Mouse (Mus musculus) midbrain, embryonic 14.5 days (tissue): ENCODE measurements at regions not wholly inside any gene's neighbourhood (a gene's known extent, or its start where the extent isn't known, plus 50 kb on each side); places are given as distances from the start of the nearest gene placed in this dataset.
"Not testable (repeated sequence)": the region's sequence is repeated elsewhere in the genome, so short reads cannot be mapped to it uniquely, and the experiment has no call there.

Experiments
- ATAC-seq: fragments of 200-750 bp; cut with Nextera tagmentation; 2 replicates; pipeline ENCODE4 v1.8.0; 2017; ENCODE audit warnings: moderate number of reproducible peaks, moderate library complexity; ENCODE audit not compliant: low FRiP score, low TSS enrichment
- DNase-seq: peaks from one replicate; pipeline ENCODE4 v3.0.0-alpha.2; 2015
- H3K27ac ChIP-seq: fragments of 300-500 bp; sonication (generic); replicated peaks from 2 replicates; pipeline ENCODE4 v1.5.1; 2014; ENCODE audit warnings: mild to moderate bottlenecking, low read depth, low read length, moderate library complexity
- H3K27me3 ChIP-seq: fragments of 300-500 bp; sonication (generic); 2 replicates; pipeline ENCODE4 v1.6.1; 2014; ENCODE audit warnings: low read length, control low read depth, mixed read lengths; ENCODE audit not compliant: control insufficient read depth, insufficient read depth
- H3K36me3 ChIP-seq: fragments of 300-500 bp; sonication (generic); 2 replicates; pipeline ENCODE4 v1.6.1; 2014; ENCODE audit warnings: low read length, control low read depth; ENCODE audit not compliant: control insufficient read depth, insufficient read depth
- H3K4me1 ChIP-seq: fragments of 300-500 bp; sonication (generic); 2 replicates; pipeline ENCODE4 v1.6.1; 2014; ENCODE audit warnings: mild to moderate bottlenecking, antibody characterized with exemption, low read length, control low read depth; ENCODE audit not compliant: control insufficient read depth, insufficient read depth
- H3K4me2 ChIP-seq: fragments of 300-500 bp; sonication (generic); 2 replicates; pipeline ENCODE4 v1.6.1; 2014; ENCODE audit warnings: mild to moderate bottlenecking, low read length, moderate library complexity
- H3K4me3 ChIP-seq: fragments of 300-500 bp; sonication (generic); replicated peaks from 2 replicates; pipeline ENCODE4 v1.5.1; 2014; ENCODE audit warnings: low read depth, low read length
- H3K9ac ChIP-seq: fragments of 300-500 bp; sonication (generic); replicated peaks from 2 replicates; pipeline ENCODE4 v1.6.1; 2014; ENCODE audit warnings: mild to moderate bottlenecking, low read length, moderate library complexity
- H3K9me3 ChIP-seq: fragments of 300-500 bp; sonication (generic); 2 replicates; pipeline ENCODE4 v1.6.1; 2016; ENCODE audit warnings: low read length, control low read depth, mixed read lengths; ENCODE audit not compliant: control insufficient read depth
- WGBS: fragments of 180-500 bp; shearing (Covaris S2); extraction: QIAGEN DNeasy Blood & Tissue Kit; methylation state at CpG from one replicate; pipeline ENCODE4 v1.1.7; 2014; 5-methylcytosine and 5-hydroxymethylcytosine counted together

DNA sequence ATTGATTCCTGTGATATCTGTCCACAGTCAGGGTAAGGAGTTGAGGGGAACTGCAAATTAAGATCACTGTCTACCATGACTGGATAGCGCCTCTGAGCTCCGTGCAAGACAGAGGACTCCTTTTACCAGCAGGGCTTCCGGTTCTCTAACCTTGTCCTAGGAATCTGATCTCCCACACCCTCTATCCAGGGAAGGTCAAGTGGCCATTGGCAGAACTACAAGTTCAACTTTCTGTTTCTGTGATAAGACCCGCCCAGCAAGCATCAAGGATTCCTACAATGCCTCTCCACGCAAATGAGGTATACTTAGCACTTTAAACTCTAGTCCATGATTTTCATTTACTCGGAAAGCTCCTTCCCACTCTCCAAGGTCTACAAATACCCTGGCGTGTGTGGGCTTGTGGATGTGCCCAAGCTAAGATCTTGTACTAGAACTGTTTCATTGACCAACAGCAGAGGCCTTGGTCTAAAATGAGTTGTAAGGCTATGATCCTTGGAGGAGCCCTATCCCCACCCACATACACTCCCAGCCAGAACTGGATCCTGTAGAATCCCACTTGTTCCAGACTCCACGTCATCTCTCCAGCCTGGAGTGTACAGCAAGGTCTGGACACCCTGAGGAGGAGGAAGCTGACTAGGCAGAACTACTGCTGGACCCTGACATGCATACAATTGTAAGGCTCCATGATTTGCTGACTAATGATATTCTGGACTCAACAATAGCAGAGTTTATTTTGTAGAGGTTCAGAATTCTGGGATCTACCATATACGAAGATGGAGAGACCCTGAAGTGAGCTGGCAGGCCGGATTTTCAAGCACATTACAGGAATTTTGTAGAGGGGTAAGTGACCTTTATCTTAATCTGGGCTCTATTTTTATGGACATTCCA is 190.8 kb upstream of the Phyhipl start:
- no peaks in the 10 kb centered on the region for H3K27me3 ChIP-seq
- 92% methylated on average over 10 of the region's 10 CpGs for WGBS
- no peak overlapping the region for H3K4me3 ChIP-seq
- no peak overlapping the region for H3K9ac ChIP-seq
- no peaks in the 10 kb centered on the region for H3K36me3 ChIP-seq
- H3K27ac ChIP-seq: no peak overlapping the region
- no peak for DNase-seq
- H3K4me1 ChIP-seq: no peaks in the 10 kb centered on the region
- no peak for ATAC-seq
- H3K9me3 ChIP-seq: no peaks in the 10 kb centered on the region
- no peak overlapping the region for H3K4me2 ChIP-seq

DNA sequence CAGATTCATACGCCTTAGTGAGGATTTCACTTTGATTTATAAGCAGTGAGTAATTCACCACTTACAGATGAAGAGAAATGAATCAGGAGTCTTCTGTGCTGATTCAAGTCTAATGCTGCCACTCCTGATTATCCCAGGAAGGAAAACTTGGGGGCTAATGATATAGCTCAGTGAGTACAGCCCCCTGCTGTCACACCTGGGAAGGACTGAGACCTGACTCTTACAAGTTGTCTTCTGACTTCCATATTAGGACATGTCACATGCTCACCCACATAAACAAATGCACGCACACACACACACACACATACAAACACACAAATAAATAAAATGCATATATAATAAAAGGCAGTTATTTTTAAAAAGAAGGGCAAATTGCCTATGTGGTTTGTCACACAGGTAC is 188.1 kb upstream of the Phyhipl start:
- Histone ChIP-seq H3K4me3 (no peak overlapping the region), H3K27ac (no peak overlapping the region), H3K4me1 (no peaks in the 10 kb centered on the region), H3K36me3 (no peaks in the 10 kb centered on the region), H3K9me3 (peaks cover 3% of the 10 kb centered on the region; the same call in 1 of the 2 replicates), H3K27me3 (no peaks in the 10 kb centered on the region), H3K4me2 (no peak overlapping the region), H3K9ac (no peak overlapping the region)
- WGBS: 93% methylated on average over 2 of the region's 2 CpGs
- DNase-seq (no peak), ATAC-seq (no peak)

DNA sequence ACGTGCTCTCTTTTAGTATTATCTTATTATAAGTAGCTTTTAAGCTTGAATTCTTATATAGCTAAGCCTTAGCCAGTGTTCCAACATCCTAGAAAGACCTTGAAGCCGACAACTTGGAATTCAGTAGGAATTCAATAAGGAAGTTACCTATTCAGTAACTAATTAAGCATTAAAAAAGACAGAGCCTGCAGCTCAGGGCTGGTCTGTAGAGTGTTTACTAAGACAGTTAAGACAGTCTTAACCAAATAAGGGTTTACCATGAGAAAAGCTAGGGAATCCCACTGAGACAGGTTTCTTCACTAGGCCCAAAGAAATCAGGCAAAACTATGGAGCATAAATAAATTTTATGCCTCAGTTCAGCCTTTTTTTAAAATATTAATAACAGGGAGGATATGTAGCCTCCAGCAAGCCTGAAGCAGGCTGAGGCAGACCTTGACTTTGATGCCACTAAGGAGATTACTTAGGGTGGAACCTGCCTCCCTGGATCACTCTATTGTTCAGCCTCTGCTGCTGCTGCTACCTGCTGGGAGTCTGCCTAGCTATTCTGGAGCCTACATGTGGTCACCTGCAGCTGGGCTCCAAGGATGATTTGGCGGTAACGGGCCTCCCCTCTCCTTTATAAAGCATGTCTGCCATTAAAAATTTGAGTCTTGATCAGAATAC is 186.5 kb upstream of the Phyhipl start:
- H3K9me3 ChIP-seq: peaks cover 10% of the 10 kb centered on the region
- no peak overlapping the region for H3K9ac ChIP-seq
- H3K4me3 ChIP-seq: no peak overlapping the region
- H3K27me3 ChIP-seq: no peaks in the 10 kb centered on the region
- H3K36me3 ChIP-seq: no peaks in the 10 kb centered on the region
- H3K4me2 ChIP-seq: no peak overlapping the region
- ATAC-seq (no peak), DNase-seq (no peak)
- 90% methylated on average over 4 of the region's 4 CpGs for WGBS
- H3K4me1 ChIP-seq: no peaks in the 10 kb centered on the region
- no peak overlapping the region for H3K27ac ChIP-seq

DNA sequence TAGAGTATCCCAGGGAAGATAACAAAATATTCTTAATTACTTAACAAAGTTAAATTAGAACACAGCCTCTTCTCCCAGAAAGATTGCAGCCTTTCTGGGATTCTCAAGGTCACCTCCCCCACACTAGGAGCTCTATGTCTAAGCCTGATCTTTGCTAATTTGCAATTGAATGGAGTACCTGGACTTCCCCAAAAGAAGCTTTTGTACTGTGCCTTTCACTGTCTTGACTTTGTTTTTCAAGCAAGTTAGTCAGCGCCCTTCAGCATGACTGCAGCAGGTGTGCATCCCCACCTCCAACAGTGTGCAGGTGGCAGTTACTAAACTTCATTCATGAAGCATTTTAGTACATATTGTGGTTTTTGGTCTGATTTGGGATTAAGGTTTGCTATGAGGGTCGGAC is 185.4 kb upstream of the Phyhipl start:
- H3K27me3 ChIP-seq, H3K9ac ChIP-seq, H3K4me3 ChIP-seq, H3K36me3 ChIP-seq, DNase-seq, ATAC-seq, H3K4me1 ChIP-seq, H3K4me2 ChIP-seq, H3K9me3 ChIP-seq, H3K27ac ChIP-seq: not testable (repeated sequence)
- 86% methylated on average over 2 of the region's 2 CpGs for WGBS

DNA sequence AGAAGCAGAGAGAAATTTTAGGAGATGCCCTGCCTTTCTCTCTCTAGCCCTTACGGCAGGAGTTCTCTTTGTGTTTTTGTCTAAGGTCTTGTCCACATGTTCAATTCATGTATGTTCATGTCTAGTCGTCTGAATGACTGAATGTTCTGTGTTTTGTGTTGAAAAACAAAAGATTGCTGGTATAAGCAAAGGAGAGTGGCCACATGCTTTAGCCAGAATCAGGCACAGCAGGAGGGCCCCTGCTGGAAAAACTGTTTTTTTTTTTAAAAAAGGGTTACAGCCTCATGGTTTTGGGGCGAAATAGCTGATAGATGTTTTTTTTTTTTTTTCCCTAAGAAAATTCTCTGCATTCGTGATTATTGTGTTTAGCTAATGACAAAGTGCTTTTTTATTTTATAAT is 182.4 kb upstream of the Phyhipl start:
- Histone ChIP-seq H3K27ac (no peak overlapping the region), H3K4me3 (no peak overlapping the region), H3K9me3 (peaks cover 10% of the 10 kb centered on the region), H3K4me2 (no peak overlapping the region), H3K36me3 (no peaks in the 10 kb centered on the region), H3K9ac (no peak overlapping the region), H3K27me3 (no peaks in the 10 kb centered on the region), H3K4me1 (no peaks in the 10 kb centered on the region)
- 86% methylated on average over 4 of the region's 4 CpGs for WGBS
- ATAC-seq (no peak), DNase-seq (no peak)

DNA sequence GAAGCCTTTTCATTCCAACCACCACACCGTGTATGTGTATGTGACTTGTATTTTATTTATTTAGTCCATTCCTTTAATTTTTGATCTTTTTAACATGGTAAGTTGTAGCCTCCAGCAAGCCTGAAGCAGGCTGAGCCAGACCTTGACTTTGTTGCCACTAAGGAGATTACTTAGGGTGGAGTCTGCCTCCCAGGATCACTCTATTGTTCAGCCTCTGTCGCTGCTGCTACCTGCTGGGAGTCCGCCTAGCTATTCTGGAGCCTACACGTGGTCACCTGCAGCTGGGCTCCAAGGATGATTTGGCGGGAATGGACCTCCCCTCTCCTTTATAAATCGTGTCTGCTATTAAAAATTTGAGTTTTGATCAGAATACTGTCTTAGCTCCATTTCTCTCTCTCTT is 181.6 kb upstream of the Phyhipl start:
- ATAC-seq: no peak
- Histone ChIP-seq H3K9ac (no peak overlapping the region), H3K4me1 (no peaks in the 10 kb centered on the region), H3K36me3 (no peaks in the 10 kb centered on the region), H3K27me3 (no peaks in the 10 kb centered on the region), H3K27ac (no peak overlapping the region), H3K4me2 (no peak overlapping the region), H3K9me3 (peaks cover 10% of the 10 kb centered on the region), H3K4me3 (no peak overlapping the region)
- DNase-seq: no peak
- WGBS: 76% methylated on average over 6 of the region's 6 CpGs

DNA sequence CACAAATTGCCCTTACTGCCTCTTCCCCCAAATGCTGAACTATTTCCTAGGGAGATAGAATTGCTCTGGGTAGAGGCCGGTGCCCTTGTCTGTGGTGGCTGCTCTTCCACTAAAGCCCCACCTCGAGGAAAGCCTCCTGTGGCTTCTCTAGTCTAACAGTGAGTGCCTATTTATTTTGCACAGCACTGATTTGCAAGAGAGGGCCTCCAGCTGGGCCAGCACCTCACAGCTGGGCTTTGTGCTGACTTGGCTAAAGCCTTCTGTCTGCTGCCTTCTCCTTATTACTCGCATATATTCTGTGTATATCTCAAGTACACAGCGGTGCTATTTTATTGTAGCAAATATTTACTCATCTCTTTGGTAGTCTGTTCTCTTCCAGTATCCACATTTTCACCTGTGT is 176.9 kb upstream of the Phyhipl start:
- WGBS: 49% methylated on average over 4 of the region's 4 CpGs
- ATAC-seq (no peak), DNase-seq (no peak)
- Histone ChIP-seq H3K9me3 (peaks cover 3% of the 10 kb centered on the region), H3K36me3 (no peaks in the 10 kb centered on the region), H3K4me2 (no peak overlapping the region), H3K27me3 (no peaks in the 10 kb centered on the region), H3K27ac (no peak overlapping the region), H3K4me3 (no peak overlapping the region), H3K4me1 (0 out of 2 replicates have a peak, but pooled peaks cover 6% of the 10 kb centered on the region), H3K9ac (no peak overlapping the region)

DNA sequence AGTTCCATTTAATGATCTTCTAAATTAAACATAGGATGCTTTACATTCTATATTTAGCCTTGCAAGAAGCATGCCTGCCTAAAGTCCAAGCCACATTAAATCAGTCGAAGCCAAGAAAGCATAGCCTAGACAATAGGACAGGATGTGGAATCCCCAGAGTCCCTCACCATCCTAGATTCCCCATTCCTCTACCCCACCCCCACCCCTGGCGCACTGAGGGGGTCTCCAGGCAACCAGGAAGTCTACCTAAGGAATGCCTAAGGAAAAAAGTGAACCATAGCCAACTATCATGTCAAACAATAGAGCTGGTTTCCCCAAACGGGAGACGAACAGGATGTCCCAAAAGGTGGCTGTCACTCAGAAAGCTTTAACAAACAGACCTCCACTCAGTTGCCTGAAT is 172.5 kb upstream of the Phyhipl start:
- no peak; the same call in 1 of the 2 replicates for ATAC-seq
- DNase-seq: peak; percentile 53
- WGBS: 3% methylated on average over 4 of the region's 4 CpGs
- Histone ChIP-seq H3K4me2 (no peak overlapping the region), H3K36me3 (no peaks in the 10 kb centered on the region), H3K27me3 (no peaks in the 10 kb centered on the region), H3K4me3 (no peak overlapping the region), H3K4me1 (0 out of 2 replicates have a peak, but pooled peaks cover 6% of the 10 kb centered on the region), H3K9me3 (no peaks in the 10 kb centered on the region), H3K27ac (no peak overlapping the region), H3K9ac (no peak overlapping the region)

DNA sequence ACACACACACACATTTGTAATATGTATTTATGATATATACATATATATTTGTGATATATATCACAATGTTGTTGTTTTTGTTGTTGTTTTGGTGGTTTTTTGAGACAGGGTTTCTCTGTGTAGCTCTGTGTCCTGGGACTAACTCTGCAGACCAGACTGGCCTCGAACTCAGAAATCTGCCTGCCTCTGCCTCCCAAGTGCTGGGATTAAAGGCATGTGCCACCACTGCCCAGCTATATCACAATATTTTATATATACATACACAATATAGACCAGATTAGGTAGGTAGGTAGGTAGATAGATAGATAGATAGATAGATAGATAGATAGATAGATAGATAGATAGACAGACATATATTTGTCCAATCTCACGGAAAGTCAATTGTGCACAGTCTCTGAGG is 171.8 kb upstream of the Phyhipl start:
- not testable (repeated sequence) for H3K27ac ChIP-seq, DNase-seq, H3K4me1 ChIP-seq, H3K27me3 ChIP-seq, ATAC-seq, H3K4me3 ChIP-seq, H3K4me2 ChIP-seq, H3K9me3 ChIP-seq, H3K9ac ChIP-seq, H3K36me3 ChIP-seq
- WGBS: 91% methylated on average over 2 of the region's 2 CpGs
